Mouse (Mus musculus) G1E (cell line): ENCODE data around the gene Rhbdf2. TPM values are rescaled to one million over a fixed set of nuclear protein-coding genes. Genes with fewer than 3 reads are reported as not detected.

Experiments used
- ATAC-seq: 2 replicates; pipeline ENCODE4 v1.8.0; 2016; ENCODE audit warnings: mild to moderate bottlenecking; ENCODE audit not compliant: insufficient number of reproducible peaks, poor library complexity, low FRiP score, severe bottlenecking; ENCODE audit errors: extremely low read depth
- DNase-seq: peaks from one replicate; pipeline ENCODE4 v3.0.0; 2012; ENCODE audit warnings: low spot score
- H3K27me3 ChIP-seq: 2 replicates; pipeline ENCODE4 v1.6.1; 2012; ENCODE audit warnings: mild to moderate bottlenecking, low read length, inconsistent platforms; ENCODE audit not compliant: insufficient read depth
- H3K36me3 ChIP-seq: replicated peaks from 2 replicates; pipeline ENCODE3; 2012; ENCODE audit warnings: mild to moderate bottlenecking, inconsistent platforms
- H3K4me1 ChIP-seq: 2 replicates; pipeline ENCODE4 v1.6.1; 2012; ENCODE audit warnings: low read depth, low read length, inconsistent platforms, mixed read lengths; ENCODE audit not compliant: insufficient read depth
- H3K4me3 ChIP-seq: 2 replicates; pipeline ENCODE4 v1.5.1; 2012; ENCODE audit warnings: low read depth, mild to moderate bottlenecking, inconsistent platforms, low read length, moderate library complexity, mixed read lengths
- H3K9me3 ChIP-seq: replicated peaks from 2 replicates; pipeline ENCODE4 v1.6.1; 2012; ENCODE audit warnings: inconsistent platforms
- CTCF ChIP-seq: IDR thresholded peaks from 2 replicates; pipeline ENCODE4 v1.5.1; 2012; ENCODE audit warnings: low read depth, low read length, inconsistent platforms, mixed read lengths
- GATA1 ChIP-seq: IDR thresholded peaks from 2 replicates; pipeline ENCODE4 v1.6.1; 2012; ENCODE audit warnings: borderline replicate concordance, low read length, inconsistent platforms, mixed read lengths
- GATA2 ChIP-seq: IDR thresholded peaks from 2 replicates; pipeline ENCODE4 v1.6.1; 2012; ENCODE audit warnings: low read depth, low read length, inconsistent platforms, borderline replicate concordance
- POLR2AphosphoS5 ChIP-seq: IDR thresholded peaks from 2 replicates; pipeline ENCODE4 v1.6.1; 2012; ENCODE audit warnings: low read depth, low read length, inconsistent platforms; ENCODE audit not compliant: insufficient replicate concordance
- TAL1 ChIP-seq: conservative IDR thresholded peaks from 2 replicates; pipeline ENCODE4 v1.6.1; 2012; ENCODE audit warnings: low read depth, low read length, inconsistent platforms, mixed read lengths
- polyA plus RNA-seq: library from polyadenylated mRNA; stranded (reverse); fragments of >175 nt; gene quantifications from 2 replicates; pipeline ENCODE4 v1.2.3, GENCODE M21; 2012
- total RNA-seq, 2 experiments: library from RNA; stranded (forward) in 1 of 2; stranded (reverse) in 1 of 2; fragments of 200-1000 nt in 1 of 2; fragments of >200 nt in 1 of 2; fragmentation: Nextera tagmentation in 1 of 2; gene quantifications; 2 replicates each; pipeline ENCODE4 v1.2.3; 2014 to 2017

Rhbdf2 gene
- total and polyA plus RNA-seq, 3 experiments, result 1.9 to 5.6 (median 4.2) TPM

- peaks cover 55% of the 10 kb centered on the region for H3K36me3 ChIP-seq
- no peak for DNase-seq
Observed at GRCm38 (mm10) chr11:116603339-116603738, 23.5 kb downstream of the Rhbdf2 start.

GRCm38 (mm10) chr11:116602043-116602442 lies 24.8 kb downstream of the Rhbdf2 start:
- TF ChIP-seq TAL1 (no peak), POLR2AphosphoS5 (no peak), GATA2 (no peak), GATA1 (no peak)
- ATAC-seq (no peak), DNase-seq (no peak)
- Histone ChIP-seq H3K4me3 (no peak overlapping the region), H3K9me3 (no peaks in the 10 kb centered on the region), H3K27me3 (peaks cover 12% of the 10 kb centered on the region), H3K4me1 (no peaks in the 10 kb centered on the region; the same call in 1 of the 2 replicates), H3K36me3 (peaks cover 50% of the 10 kb centered on the region)

More at GRCm38 (mm10) chr11:116603339-116603738, 23.5 kb downstream of the Rhbdf2 start:
- no peak for TF ChIP-seq GATA2
- TF ChIP-seq POLR2AphosphoS5, result no peak
- no peak for TF ChIP-seq GATA1
- TF ChIP-seq TAL1, result no peak
- peak; percentile 52; the same call in 1 of the 2 replicates for TF ChIP-seq CTCF
- no peaks in the 10 kb centered on the region for H3K9me3 ChIP-seq
- no peaks in the 10 kb centered on the region; the same call in 1 of the 2 replicates for H3K4me1 ChIP-seq
- no peak overlapping the region for H3K4me3 ChIP-seq
- H3K27me3 ChIP-seq, result peaks cover 8% of the 10 kb centered on the region
- ATAC-seq, result no peak

GRCm38 (mm10) chr11:116601166-116601565 lies 25.7 kb downstream of the Rhbdf2 start:
- ATAC-seq, result no peak
- no peak for TF ChIP-seq CTCF
- TF ChIP-seq GATA1, result no peak
- TF ChIP-seq GATA2, result no peak
- no peak for TF ChIP-seq POLR2AphosphoS5
- TF ChIP-seq TAL1, result no peak
- peaks cover 45% of the 10 kb centered on the region for H3K36me3 ChIP-seq
- DNase-seq, result no peak
- peaks cover 18% of the 10 kb centered on the region for H3K27me3 ChIP-seq
- H3K4me1 ChIP-seq, result no peaks in the 10 kb centered on the region; the same call in 1 of the 2 replicates
- no peak overlapping the region for H3K4me3 ChIP-seq
- H3K9me3 ChIP-seq, result no peaks in the 10 kb centered on the region

GRCm38 (mm10) chr11:116599230-116599629 lies 27.6 kb downstream of the Rhbdf2 start:
- peaks cover 26% of the 10 kb centered on the region for H3K36me3 ChIP-seq
- no peak for DNase-seq
- peaks cover 35% of the 10 kb centered on the region for H3K27me3 ChIP-seq
- no peaks in the 10 kb centered on the region for H3K4me1 ChIP-seq
- H3K4me3 ChIP-seq, result no peak overlapping the region
- no peak for ATAC-seq
- no peak for TF ChIP-seq TAL1
- no peak for TF ChIP-seq POLR2AphosphoS5
- TF ChIP-seq GATA1, result no peak
- H3K9me3 ChIP-seq, result no peaks in the 10 kb centered on the region

- H3K36me3 ChIP-seq, result peaks cover 16% of the 10 kb centered on the region
- no peak for DNase-seq
- TF ChIP-seq TAL1, result no peak
- TF ChIP-seq GATA2, result no peak
- no peak for TF ChIP-seq GATA1
- TF ChIP-seq CTCF, result no peak
- no peak for TF ChIP-seq POLR2AphosphoS5
Observed at GRCm38 (mm10) chr11:116598193-116598592, 28.6 kb downstream of the Rhbdf2 start.

GRCm38 (mm10) chr11:116596766-116597165 lies 30.1 kb downstream of the Rhbdf2 start:
- Histone ChIP-seq H3K4me1 (peaks cover 8% of the 10 kb centered on the region), H3K9me3 (no peaks in the 10 kb centered on the region), H3K36me3 (peaks cover 10% of the 10 kb centered on the region), H3K4me3 (no peak overlapping the region), H3K27me3 (peaks cover 43% of the 10 kb centered on the region)
- TF ChIP-seq CTCF (no peak), GATA1 (no peak), GATA2 (no peak), TAL1 (no peak), POLR2AphosphoS5 (no peak)
- no peak for ATAC-seq
- DNase-seq, result no peak

More at GRCm38 (mm10) chr11:116598193-116598592, 28.6 kb downstream of the Rhbdf2 start:
- ATAC-seq, result no peak
- H3K27me3 ChIP-seq, result peaks cover 44% of the 10 kb centered on the region
- H3K9me3 ChIP-seq, result no peaks in the 10 kb centered on the region
- H3K4me1 ChIP-seq, result no peaks in the 10 kb centered on the region
- no peak overlapping the region for H3K4me3 ChIP-seq

- H3K4me1 ChIP-seq, result peaks cover 31% of the 10 kb centered on the region
- TF ChIP-seq CTCF, result no peak
- no peak for TF ChIP-seq TAL1
- TF ChIP-seq GATA1, result no peak
- TF ChIP-seq GATA2, result no peak
- TF ChIP-seq POLR2AphosphoS5, result no peak
- ATAC-seq (no peak), DNase-seq (no peak)
- no peak overlapping the region for H3K4me3 ChIP-seq
- H3K36me3 ChIP-seq, result no peaks in the 10 kb centered on the region
- peaks cover 67% of the 10 kb centered on the region for H3K27me3 ChIP-seq
- no peaks in the 10 kb centered on the region for H3K9me3 ChIP-seq
Observed at GRCm38 (mm10) chr11:116593345-116593744, 33.5 kb downstream of the Rhbdf2 start.
